Mouse (Mus musculus): Measurements from ENCODE around the gene Wnk2. TPM values are rescaled to one million over a fixed set of nuclear protein-coding genes. Genes with fewer than 3 reads are reported as not detected.

Wnk2 gene
- total RNA-seq, 4 experiments from 2014 or later = 60.5 to 89.6 (median 75.4) TPM

Other genes starting within 250 kb of the Wnk2 start
- 100 to 1,000 TPM in 3 of 4 experiments, 10 to 100 TPM in 1; 97.4 to 114 (median 105) TPM for gene Fam120a, start 180.0 kb downstream of the Wnk2 start, total RNA-seq (2022)
- 100 to 1,000 TPM; 111 to 152 (median 131) TPM for gene Ninj1, start 39.5 kb upstream of the Wnk2 start, total RNA-seq (2022)
- 100 to 1,000 TPM; 132 to 152 (median 141) TPM for gene Card19, start 68.0 kb upstream of the Wnk2 start, total RNA-seq (2022)
- under 1 TPM; 0.31 to 0.78 (median 0.64) TPM for gene Susd3, start 100.7 kb upstream of the Wnk2 start, total RNA-seq (2022)
- 1 to 10 TPM; 1.2 to 2.4 (median 1.7) TPM for gene Fgd3, start 172.3 kb upstream of the Wnk2 start, total RNA-seq (2022)
- gene Bicd2, start 193.6 kb upstream of the Wnk2 start, total RNA-seq (2022) = 10 to 100 TPM; 67.9 to 79.2 (median 73.3) TPM